Mouse (Mus musculus) lung, adult 2 months (tissue): ENCODE results near the gene Vmac.

Experiments
- CTCF ChIP-seq: fragments of 200-500 bp; IDR thresholded peaks from 2 replicates; pipeline ENCODE4 v1.5.1; 2011; ENCODE audit warnings: mild to moderate bottlenecking, low read length, control low read depth; ENCODE audit not compliant: insufficient read depth
- POLR2A ChIP-seq: fragments of 200-500 bp; IDR thresholded peaks from 2 replicates; pipeline ENCODE4 v1.6.1; 2011; ENCODE audit warnings: low read depth, mild to moderate bottlenecking, control low read depth, low read length, borderline replicate concordance; ENCODE audit errors: extremely low read depth

DNA sequence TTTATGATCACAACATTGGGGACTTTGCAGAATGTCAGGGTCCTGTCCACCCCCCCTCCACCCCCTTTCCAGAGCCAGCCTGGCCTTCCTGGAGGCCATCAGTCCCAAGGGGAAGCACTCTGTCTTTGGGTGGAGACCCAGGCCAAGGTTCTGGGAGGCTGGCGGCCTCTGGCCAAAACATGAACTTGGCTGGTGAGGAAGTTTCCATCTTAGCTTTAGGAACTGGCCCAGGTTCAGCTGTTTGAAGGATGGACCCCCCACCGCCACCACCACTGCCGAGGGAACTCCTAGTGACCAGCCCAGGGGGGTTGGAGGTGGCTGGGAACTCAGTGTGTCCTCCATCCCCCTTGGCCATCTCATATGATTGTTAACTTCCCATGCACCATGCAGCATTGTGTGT lies 43.3 kb upstream of the Vmac start:
- TF ChIP-seq POLR2A: no peak
- TF ChIP-seq CTCF: no peak
